Mouse (Mus musculus) hindbrain, embryonic 15.5 days (tissue): ENCODE data around the gene Slc2a4. TPM values are rescaled to one million over a fixed set of nuclear protein-coding genes. Genes with fewer than 3 reads are reported as not detected.
A peak's percentile ranks its signal among the peaks of the same experiment; 100 is the strongest.
"Not testable (repeated sequence)": the region's sequence is repeated elsewhere in the genome, so short reads cannot be mapped to it uniquely, and the experiment has no call there.

Experiments
- ATAC-seq: fragments of 200-750 bp; cut with Nextera tagmentation; 2 replicates; pipeline ENCODE4 v1.8.0; 2017; ENCODE audit warnings: low read depth, moderate number of reproducible peaks, moderate TSS enrichment; ENCODE audit not compliant: low FRiP score
- H3K27ac ChIP-seq: fragments of 300-500 bp; sonication (generic); replicated peaks from 2 replicates; pipeline ENCODE4 v1.5.1; 2015; ENCODE audit warnings: mild to moderate bottlenecking, inconsistent platforms
- H3K27me3 ChIP-seq: fragments of 300-500 bp; sonication (generic); 2 replicates; pipeline ENCODE4 v1.6.1; 2015; ENCODE audit warnings: control low read depth, inconsistent platforms
- H3K36me3 ChIP-seq: fragments of 300-500 bp; sonication (generic); 2 replicates; pipeline ENCODE4 v1.6.1; 2015; ENCODE audit warnings: control low read depth, inconsistent platforms
- H3K4me1 ChIP-seq: fragments of 300-500 bp; sonication (generic); replicated peaks from 2 replicates; pipeline ENCODE4 v1.6.1; 2015; ENCODE audit warnings: control low read depth, inconsistent platforms
- H3K4me2 ChIP-seq: fragments of 300-500 bp; sonication (generic); 2 replicates; pipeline ENCODE4 v1.6.1; 2015; ENCODE audit warnings: moderate library complexity, mild to moderate bottlenecking, inconsistent platforms
- H3K4me3 ChIP-seq: fragments of 300-500 bp; sonication (generic); 2 replicates; pipeline ENCODE4 v1.5.1; 2015; ENCODE audit warnings: mild to moderate bottlenecking, inconsistent platforms
- H3K9ac ChIP-seq: fragments of 300-500 bp; sonication (generic); 2 replicates; pipeline ENCODE4 v1.6.1; 2015; ENCODE audit warnings: inconsistent platforms
- H3K9me3 ChIP-seq: fragments of 300-500 bp; sonication (generic); 2 replicates; pipeline ENCODE4 v1.6.1; 2016; ENCODE audit warnings: control low read depth, inconsistent platforms
- WGBS: fragments of 180-500 bp; shearing (Covaris S2); methylation state at CpG from one replicate; pipeline ENCODE4 v1.1.7; 2015; 5-methylcytosine and 5-hydroxymethylcytosine counted together
- polyA plus RNA-seq: library from polyadenylated mRNA; unstranded; fragments of >200 nt; fragmentation: Nextera tagmentation; extraction: Ambion mirVana; gene quantifications from 2 replicates; pipeline ENCODE4 v1.2.1, GENCODE M21; 2015

The Slc2a4 gene
- polyA plus RNA-seq, 1 experiment from 2014 or later = 4.1 TPM

GRCm38 (mm10) chr11:69966860-69967517, 19.0 kb upstream of the Slc2a4 start:
- Histone ChIP-seq H3K36me3 (peaks cover 32% of the 10 kb centered on the region), H3K27me3 (peaks cover 67% of the 10 kb centered on the region), H3K4me2 (peak overlapping the region; percentile 49), H3K9me3 (no peaks in the 10 kb centered on the region), H3K4me3 (peak overlapping the region; percentile 21), H3K27ac (no peak overlapping the region), H3K9ac (no peak overlapping the region), H3K4me1 (peaks cover 15% of the 10 kb centered on the region)
- 41% methylated on average over 17 of the region's 17 CpGs for WGBS
- no peak for ATAC-seq

GRCm38 (mm10) chr11:69966006-69966859, 18.2 kb upstream of the Slc2a4 start:
- Histone ChIP-seq H3K36me3 (peaks cover 26% of the 10 kb centered on the region), H3K27ac (no peak overlapping the region), H3K9ac (no peak overlapping the region), H3K27me3 (peaks cover 74% of the 10 kb centered on the region), H3K4me3 (peak overlapping the region; percentile 21), H3K9me3 (no peaks in the 10 kb centered on the region), H3K4me1 (peaks cover 15% of the 10 kb centered on the region), H3K4me2 (peak overlapping the region; percentile 49)
- 2% methylated on average over 58 of the region's 59 CpGs for WGBS
- no peak; the same call in 1 of the 2 replicates for ATAC-seq

GRCm38 (mm10) chr11:69965271-69966005, 17.4 kb upstream of the Slc2a4 start:
- Histone ChIP-seq H3K4me2 (peak overlapping the region; percentile 49), H3K36me3 (peaks cover 23% of the 10 kb centered on the region), H3K9ac (no peak overlapping the region), H3K9me3 (no peaks in the 10 kb centered on the region), H3K4me3 (peak overlapping the region; percentile 21; the same call in 1 of the 2 replicates), H3K27ac (no peak overlapping the region), H3K27me3 (peaks cover 74% of the 10 kb centered on the region), H3K4me1 (peaks cover 15% of the 10 kb centered on the region)
- WGBS = 2% methylated on average over 47 of the region's 49 CpGs
- no peak for ATAC-seq

GRCm38 (mm10) chr11:69964650-69965270, 16.8 kb upstream of the Slc2a4 start, which contains the start of gene Cldn7:
Gene Cldn7 (plus strand): TSS chr11:69964779.
- Histone ChIP-seq H3K4me3 (0 out of 2 replicates have a peak within 1 kb of the TSS, but pooled peaks have one; percentile 3), H3K27me3 (peaks cover 74% of the 10 kb centered on the region)

GRCm38 (mm10) chr11:69961841-69962240, 13.9 kb upstream of the Slc2a4 start:
- Histone ChIP-seq H3K27ac (no peak overlapping the region), H3K36me3 (no peaks in the 10 kb centered on the region), H3K4me3 (no peak overlapping the region), H3K4me1 (peaks cover 14% of the 10 kb centered on the region), H3K27me3 (peaks cover 55% of the 10 kb centered on the region), H3K4me2 (no peak overlapping the region), H3K9me3 (no peaks in the 10 kb centered on the region), H3K9ac (no peak overlapping the region)
- 56% methylated on average over 5 of the region's 5 CpGs for WGBS
- no peak for ATAC-seq

More at GRCm38 (mm10) chr11:69964650-69965270, 16.8 kb upstream of the Slc2a4 start, which contains the start of gene Cldn7:
- H3K4me2 ChIP-seq = peak within 1 kb of the TSS; percentile 27
- WGBS = 13% methylated on average over 24 of the region's 24 CpGs
- H3K36me3 ChIP-seq = peaks cover 16% of the 10 kb centered on the region
- H3K4me1 ChIP-seq = peaks cover 15% of the 10 kb centered on the region
- H3K9me3 ChIP-seq = no peaks in the 10 kb centered on the region
- ATAC-seq = no peak
- no peak within 1 kb of the TSS for H3K9ac ChIP-seq
- H3K27ac ChIP-seq = no peak within 1 kb of the TSS

GRCm38 (mm10) chr11:69960616-69961015, 12.6 kb upstream of the Slc2a4 start:
- ATAC-seq = no peak
- Histone ChIP-seq H3K36me3 (no peaks in the 10 kb centered on the region), H3K4me1 (peaks cover 3% of the 10 kb centered on the region; the same call in 1 of the 2 replicates), H3K27me3 (peaks cover 43% of the 10 kb centered on the region), H3K27ac (no peak overlapping the region), H3K4me3 (no peak overlapping the region), H3K4me2 (no peak overlapping the region), H3K9me3 (no peaks in the 10 kb centered on the region), H3K9ac (no peak overlapping the region)
- WGBS = 28% methylated on average over 5 of the region's 5 CpGs

GRCm38 (mm10) chr11:69956218-69956617, 8.2 kb upstream of the Slc2a4 start:
- Histone ChIP-seq H3K27ac (no peak overlapping the region), H3K9ac (no peak overlapping the region), H3K36me3 (no peaks in the 10 kb centered on the region), H3K4me3 (no peak overlapping the region), H3K4me2 (no peak overlapping the region), H3K27me3 (peaks cover 2% of the 10 kb centered on the region; the same call in 1 of the 2 replicates), H3K4me1 (no peaks in the 10 kb centered on the region), H3K9me3 (no peaks in the 10 kb centered on the region)
- ATAC-seq = no peak
- WGBS = 77% methylated on average over 1 of the region's 1 CpGs

GRCm38 (mm10) chr11:69955618-69956017, 7.6 kb upstream of the Slc2a4 start:
- not testable (repeated sequence) for H3K9me3 ChIP-seq, H3K9ac ChIP-seq, H3K4me3 ChIP-seq, H3K4me2 ChIP-seq, H3K36me3 ChIP-seq, H3K27me3 ChIP-seq, ATAC-seq, H3K27ac ChIP-seq, H3K4me1 ChIP-seq
- 73% methylated on average over 4 of the region's 4 CpGs for WGBS

GRCm38 (mm10) chr11:69953267-69953915, 5.4 kb upstream of the Slc2a4 start:
- 66% methylated on average over 11 of the region's 11 CpGs for WGBS
- no peak overlapping the region for H3K4me2 ChIP-seq
- H3K27ac ChIP-seq = no peak overlapping the region
- no peak overlapping the region for H3K9ac ChIP-seq
- no peaks in the 10 kb centered on the region for H3K9me3 ChIP-seq
- no peak for ATAC-seq
- H3K4me1 ChIP-seq = peaks cover 5% of the 10 kb centered on the region
- 0 out of 2 replicates have a peak, but pooled peaks cover 2% of the 10 kb centered on the region for H3K27me3 ChIP-seq
- no peaks in the 10 kb centered on the region for H3K36me3 ChIP-seq
- H3K4me3 ChIP-seq = no peak overlapping the region

- 68% methylated on average over 1 of the region's 1 CpGs for WGBS
- Histone ChIP-seq H3K4me2 (no peak overlapping the region), H3K4me1 (peaks cover 16% of the 10 kb centered on the region), H3K27ac (no peak overlapping the region), H3K4me3 (no peak overlapping the region), H3K9me3 (no peaks in the 10 kb centered on the region), H3K9ac (no peak overlapping the region), H3K27me3 (0 out of 2 replicates have a peak, but pooled peaks cover 2% of the 10 kb centered on the region), H3K36me3 (no peaks in the 10 kb centered on the region)
- no peak for ATAC-seq
These were observed 4.3 kb upstream of the Slc2a4 start for GRCm38 (mm10) chr11:69952274-69952673.
